Mouse (Mus musculus): Measurements from ENCODE around the gene Il18r1. TPM values are rescaled to one million over a fixed set of nuclear protein-coding genes. Genes with fewer than 3 reads are reported as not detected.
A peak's percentile ranks its signal among the peaks of the same experiment; 100 is the strongest.

Il18r1 gene
- total and polyA plus RNA-seq, 3 experiments, result 0.86 to 1.9 (median 1.1) TPM

GRCm38 (mm10) chr1:40444800-40445199 lies 20.6 kb upstream of the Il18r1 start:
- WGBS, result 37% methylated on average over 3 of the region's 3 CpGs
- Histone ChIP-seq H3K4me3 (no peak overlapping the region), H3K36me3 (ENCODE audit: control insufficient read depth, insufficient read depth, low read length) (no peaks in the 10 kb centered on the region), H3K9ac (ENCODE audit: low read depth, low read length) (no peak overlapping the region), H3K79me2 (replicated peaks; ENCODE audit: control insufficient read depth, insufficient read depth, low read length) (no peaks in the 10 kb centered on the region), H3K27me3 (ENCODE audit: control insufficient read depth, insufficient read depth, low read length) (0 out of 2 replicates have a peak, but pooled peaks cover 2% of the 10 kb centered on the region), H3K27ac (no peak overlapping the region), H3K4me1 (ENCODE audit: control insufficient read depth, insufficient read depth, low read length) (no peaks in the 10 kb centered on the region)
- TF ChIP-seq EP300 (IDR thresholded peaks at IDR 0.05; ENCODE audit: insufficient read depth, low read depth, low read length), result no peak
- TF ChIP-seq POLR2A (IDR thresholded peaks at IDR 0.05; ENCODE audit: insufficient read depth, low read depth, low read length), result no peak
- no peak for TF ChIP-seq CTCF (IDR thresholded peaks at IDR 0.05)
- peak in 1 of 2 experiments; percentile 14 for DNase-seq
- intact Hi-C loops (cut with DNase I), result no loop called here

- no peak for TF ChIP-seq CTCF (IDR thresholded peaks at IDR 0.05)
- TF ChIP-seq EP300 (IDR thresholded peaks at IDR 0.05; ENCODE audit: insufficient read depth, low read depth, low read length), result no peak
- no peak for TF ChIP-seq POLR2A (IDR thresholded peaks at IDR 0.05; ENCODE audit: insufficient read depth, low read depth, low read length)
- Histone ChIP-seq H3K79me2 (replicated peaks; ENCODE audit: control insufficient read depth, insufficient read depth, low read length) (no peaks in the 10 kb centered on the region), H3K4me3 (no peak overlapping the region), H3K27me3 (ENCODE audit: control insufficient read depth, insufficient read depth, low read length) (peaks cover 4% of the 10 kb centered on the region; the same call in 1 of the 2 replicates), H3K9ac (ENCODE audit: low read depth, low read length) (no peak overlapping the region), H3K4me1 (ENCODE audit: control insufficient read depth, insufficient read depth, low read length) (no peaks in the 10 kb centered on the region), H3K27ac (no peak overlapping the region), H3K36me3 (ENCODE audit: control insufficient read depth, insufficient read depth, low read length) (no peaks in the 10 kb centered on the region)
- intact Hi-C loops (cut with DNase I), result no loop called here
- WGBS, result 88% methylated on average over 4 of the region's 4 CpGs
- no peak for DNase-seq
Observed at GRCm38 (mm10) chr1:40467306-40467705, 2.0 kb downstream of the Il18r1 start.

- WGBS, result 40% methylated on average over 2 of the region's 2 CpGs
- no peak overlapping the region for H3K27ac ChIP-seq
Observed at GRCm38 (mm10) chr1:40468805-40469204, 3.5 kb downstream of the Il18r1 start.

GRCm38 (mm10) chr1:40469900-40470299 lies 4.5 kb downstream of the Il18r1 start:
- no peak overlapping the region for H3K9ac ChIP-seq (ENCODE audit: low read depth, low read length)
- H3K27me3 ChIP-seq (ENCODE audit: control insufficient read depth, insufficient read depth, low read length), result peaks cover 4% of the 10 kb centered on the region; the same call in 1 of the 2 replicates
- intact Hi-C loops (cut with DNase I), result no loop called here
- no peaks in the 10 kb centered on the region for H3K4me1 ChIP-seq (ENCODE audit: control insufficient read depth, insufficient read depth, low read length)
- 75% methylated on average over 12 of the region's 12 CpGs for WGBS
- H3K79me2 ChIP-seq (replicated peaks; ENCODE audit: control insufficient read depth, insufficient read depth, low read length), result no peaks in the 10 kb centered on the region
- H3K36me3 ChIP-seq (ENCODE audit: control insufficient read depth, insufficient read depth, low read length), result no peaks in the 10 kb centered on the region
- no peak overlapping the region for H3K27ac ChIP-seq
- TF ChIP-seq CTCF (IDR thresholded peaks at IDR 0.05) (no peak), EP300 (IDR thresholded peaks at IDR 0.05; ENCODE audit: insufficient read depth, low read depth, low read length) (no peak), POLR2A (IDR thresholded peaks at IDR 0.05; ENCODE audit: insufficient read depth, low read depth, low read length) (no peak)
- H3K4me3 ChIP-seq, result no peak overlapping the region
- no peak for DNase-seq

More at GRCm38 (mm10) chr1:40468805-40469204, 3.5 kb downstream of the Il18r1 start:
- intact Hi-C loops (cut with DNase I), result no loop called here
- Histone ChIP-seq H3K27me3 (ENCODE audit: control insufficient read depth, insufficient read depth, low read length) (peaks cover 4% of the 10 kb centered on the region; the same call in 1 of the 2 replicates), H3K79me2 (replicated peaks; ENCODE audit: control insufficient read depth, insufficient read depth, low read length) (no peaks in the 10 kb centered on the region), H3K9ac (ENCODE audit: low read depth, low read length) (no peak overlapping the region), H3K4me3 (no peak overlapping the region), H3K36me3 (ENCODE audit: control insufficient read depth, insufficient read depth, low read length) (no peaks in the 10 kb centered on the region), H3K4me1 (ENCODE audit: control insufficient read depth, insufficient read depth, low read length) (no peaks in the 10 kb centered on the region)
- TF ChIP-seq POLR2A (IDR thresholded peaks at IDR 0.05; ENCODE audit: insufficient read depth, low read depth, low read length) (no peak), EP300 (IDR thresholded peaks at IDR 0.05; ENCODE audit: insufficient read depth, low read depth, low read length) (no peak), CTCF (IDR thresholded peaks at IDR 0.05) (no peak)
- DNase-seq, result no peak

GRCm38 (mm10) chr1:40472401-40472800 lies 7.0 kb downstream of the Il18r1 start:
- no peaks in the 10 kb centered on the region for H3K36me3 ChIP-seq (ENCODE audit: control insufficient read depth, insufficient read depth, low read length)
- H3K4me3 ChIP-seq, result no peak overlapping the region
- no peak overlapping the region for H3K27ac ChIP-seq
- no peak overlapping the region for H3K9ac ChIP-seq (ENCODE audit: low read depth, low read length)
- no peaks in the 10 kb centered on the region for H3K79me2 ChIP-seq (replicated peaks; ENCODE audit: control insufficient read depth, insufficient read depth, low read length)
- peaks cover 2% of the 10 kb centered on the region; the same call in 1 of the 2 replicates for H3K27me3 ChIP-seq (ENCODE audit: control insufficient read depth, insufficient read depth, low read length)
- no peak for TF ChIP-seq EP300 (IDR thresholded peaks at IDR 0.05; ENCODE audit: insufficient read depth, low read depth, low read length)
- no peak for TF ChIP-seq POLR2A (IDR thresholded peaks at IDR 0.05; ENCODE audit: insufficient read depth, low read depth, low read length)
- H3K4me1 ChIP-seq (ENCODE audit: control insufficient read depth, insufficient read depth, low read length), result no peaks in the 10 kb centered on the region
- 58% methylated on average over 1 of the region's 1 CpGs for WGBS
- DNase-seq, result no peak
- intact Hi-C loops (cut with DNase I), result no loop called here

GRCm38 (mm10) chr1:40473640-40474039 lies 8.3 kb downstream of the Il18r1 start:
- H3K9ac ChIP-seq (ENCODE audit: low read depth, low read length), result no peak overlapping the region
- no peaks in the 10 kb centered on the region for H3K4me1 ChIP-seq (ENCODE audit: control insufficient read depth, insufficient read depth, low read length)
- peaks cover 2% of the 10 kb centered on the region; the same call in 1 of the 2 replicates for H3K27me3 ChIP-seq (ENCODE audit: control insufficient read depth, insufficient read depth, low read length)
- intact Hi-C loops (cut with DNase I), result no loop called here
- H3K4me3 ChIP-seq, result no peak overlapping the region
- 75% methylated on average over 4 of the region's 4 CpGs for WGBS
- H3K27ac ChIP-seq, result no peak overlapping the region
- no peaks in the 10 kb centered on the region for H3K79me2 ChIP-seq (replicated peaks; ENCODE audit: control insufficient read depth, insufficient read depth, low read length)
- no peak for TF ChIP-seq CTCF (IDR thresholded peaks at IDR 0.05)
- TF ChIP-seq POLR2A (IDR thresholded peaks at IDR 0.05; ENCODE audit: insufficient read depth, low read depth, low read length), result no peak
- TF ChIP-seq EP300 (IDR thresholded peaks at IDR 0.05; ENCODE audit: insufficient read depth, low read depth, low read length), result no peak
- H3K36me3 ChIP-seq (ENCODE audit: control insufficient read depth, insufficient read depth, low read length), result no peaks in the 10 kb centered on the region
- DNase-seq, result no peak
